In genomic region chr8:121116591-121117185, GRCm38 (mm10) we compare ENCODE assay signal across 7 mouse cellular contexts. TPM values are rescaled to one million over a fixed set of nuclear protein-coding genes. Genes with fewer than 3 reads are reported as not detected.
DNase-seq lines count a peak whose midpoint lies in the region; ATAC-seq and TF ChIP-seq lines count a peak whose summit lies in the region.

No protein-coding gene starts in this region.

- DNase-seq in B cell, adult 2 months, result peak; percentile 44 to 48
- no peak for DNase-seq in forebrain, embryonic 14.5 days (ENCODE audit: low spot score)
- DNase-seq in kidney, postnatal 10 days, result peak; percentile 70
- no peak for DNase-seq in left cerebral cortex, postnatal 36 days (ENCODE audit: low spot score in 2 of 2)
- DNase-seq in thymus, postnatal 36 days, result no peak

- 1% methylated on average over 55 of the region's 55 CpGs for WGBS in forebrain, embryonic 14.5 days
- WGBS in neural tube, embryonic 13.5 days, result under 1% methylated on average over 55 of the region's 55 CpGs

- TF ChIP-seq CTCF in ES-Bruce4 (IDR thresholded peaks at IDR 0.05; ENCODE audit: low read depth, low read length), result no peak

- H3K27ac ChIP-seq in ES-Bruce4 (ENCODE audit: insufficient read depth, low read length), result no peak overlapping the region
- no peak overlapping the region for H3K27ac ChIP-seq in forebrain, embryonic 14.5 days (ENCODE audit: low read depth, low read length)
- peak overlapping the region; percentile 73 for H3K27ac ChIP-seq in neural tube, embryonic 13.5 days (replicated peaks)

- H3K36me3 ChIP-seq in ES-Bruce4 (ENCODE audit: control insufficient read depth, insufficient read depth, low read length, poor library complexity, severe bottlenecking), result no peaks in the 10 kb centered on the region
- H3K36me3 ChIP-seq in forebrain, embryonic 14.5 days (ENCODE audit: control insufficient read depth, insufficient read depth, low read length), result no peaks in the 10 kb centered on the region
- no peaks in the 10 kb centered on the region for H3K36me3 ChIP-seq in neural tube, embryonic 13.5 days

- H3K9me3 ChIP-seq in ES-Bruce4 (replicated peaks; ENCODE audit: control insufficient read depth, insufficient read depth, low read length, poor library complexity, severe bottlenecking), result no peaks in the 10 kb centered on the region
- no peaks in the 10 kb centered on the region for H3K9me3 ChIP-seq in forebrain, embryonic 14.5 days (replicated peaks; ENCODE audit: control insufficient read depth, low read length)
- no peaks in the 10 kb centered on the region for H3K9me3 ChIP-seq in neural tube, embryonic 13.5 days

- TF ChIP-seq POLR2A in ES-Bruce4 (IDR thresholded peaks at IDR 0.05; ENCODE audit: insufficient read depth, low read length), result no peak

- peak overlapping the region; percentile 66 for H3K4me3 ChIP-seq in ES-Bruce4 (ENCODE audit: low read depth, low read length)
- H3K4me3 ChIP-seq in forebrain, embryonic 14.5 days (ENCODE audit: low read depth, low read length), result peak overlapping the region; percentile 29
- H3K4me3 ChIP-seq in neural tube, embryonic 13.5 days, result peak overlapping the region; percentile 41

- peaks cover 59% of the 10 kb centered on the region for H3K27me3 ChIP-seq in ES-Bruce4 (ENCODE audit: control insufficient read depth, insufficient read depth, low read length, poor library complexity, severe bottlenecking)
- peaks cover 83% of the 10 kb centered on the region for H3K27me3 ChIP-seq in forebrain, embryonic 14.5 days (replicated peaks; ENCODE audit: control insufficient read depth, insufficient read depth, low read length)
- peaks cover 97% of the 10 kb centered on the region for H3K27me3 ChIP-seq in neural tube, embryonic 13.5 days

- TF ChIP-seq EP300 in ES-Bruce4 (IDR thresholded peaks at IDR 0.05; ENCODE audit: insufficient read depth, low read depth, low read length), result no peak

- peak overlapping the region; percentile 85 for H3K9ac ChIP-seq in ES-Bruce4 (ENCODE audit: low read depth, poor library complexity, severe bottlenecking)
- H3K9ac ChIP-seq in forebrain, embryonic 14.5 days (ENCODE audit: low read length), result no peak overlapping the region
- H3K9ac ChIP-seq in neural tube, embryonic 13.5 days, result peak overlapping the region; percentile 61

- ATAC-seq in forebrain, embryonic 14.5 days, result no peak
- ATAC-seq in neural tube, embryonic 13.5 days (ENCODE audit: low read depth), result no peak

- H3K4me2 ChIP-seq in forebrain, embryonic 14.5 days (ENCODE audit: low read length), result peak overlapping the region; percentile 55
- peak overlapping the region; percentile 59 for H3K4me2 ChIP-seq in neural tube, embryonic 13.5 days

- H3K4me1 ChIP-seq in ES-Bruce4 (ENCODE audit: control insufficient read depth, insufficient read depth, low read length), result no peaks in the 10 kb centered on the region
- H3K4me1 ChIP-seq in forebrain, embryonic 14.5 days (ENCODE audit: control insufficient read depth, insufficient read depth, low read length), result no peaks in the 10 kb centered on the region
- H3K4me1 ChIP-seq in neural tube, embryonic 13.5 days (replicated peaks), result peaks cover 18% of the 10 kb centered on the region

- intact Hi-C loops in left cerebral cortex, postnatal 36 days (cut with DNase I), result loop anchor here (5.0 kb wide), 1 partner anchor 39 kb away; no protein-coding TSS in a partner anchor

RNA-seq across cellular contexts. Expression of gene Foxc2, which starts 0.7 kb away (rescaled TPM):
- not detected in 2 replicates for polyA plus RNA-seq in ES-Bruce4 (2011; ENCODE audit: insufficient read depth, insufficient read length, low read depth, missing spikeins)
- 1.1 and 2.1 TPM in 2 replicates for polyA plus RNA-seq in forebrain, embryonic 14.5 days (2014; fragmentation: Nextera tagmentation; extraction: Ambion mirVana)
- 6.5 and 7.6 TPM in 2 replicates for polyA plus RNA-seq in neural tube, embryonic 13.5 days (2015; fragmentation: Nextera tagmentation; extraction: Ambion mirVana)
- total RNA-seq in left cerebral cortex, postnatal 36 days (2021), result 1 to 10 TPM; 1.2 to 3.1 TPM

RNA-seq across cellular contexts. Expression of gene Mthfsd, which starts 8.5 kb away (rescaled TPM):
- polyA plus RNA-seq in ES-Bruce4 (2011; ENCODE audit: insufficient read depth, insufficient read length, low read depth, missing spikeins), result 35.5 and 38.9 TPM in 2 replicates
- 47.4 and 47.6 TPM in 2 replicates for polyA plus RNA-seq in forebrain, embryonic 14.5 days (2014; fragmentation: Nextera tagmentation; extraction: Ambion mirVana)
- polyA plus RNA-seq in neural tube, embryonic 13.5 days (2015; fragmentation: Nextera tagmentation; extraction: Ambion mirVana), result 50.6 and 53.8 TPM in 2 replicates
- total RNA-seq in left cerebral cortex, postnatal 36 days (2021), result 10 to 100 TPM; 39.1 to 41.1 TPM

RNA-seq across cellular contexts. Expression of gene Foxl1, which starts 11.1 kb away (rescaled TPM):
- polyA plus RNA-seq in ES-Bruce4 (2011; ENCODE audit: insufficient read depth, insufficient read length, low read depth, missing spikeins), result not detected in 2 replicates
- polyA plus RNA-seq in forebrain, embryonic 14.5 days (2014; fragmentation: Nextera tagmentation; extraction: Ambion mirVana), result 0.13 TPM in 1 of 2 replicates, not detected in the other
- polyA plus RNA-seq in neural tube, embryonic 13.5 days (2015; fragmentation: Nextera tagmentation; extraction: Ambion mirVana), result 0.70 and 0.84 TPM in 2 replicates
- total RNA-seq in left cerebral cortex, postnatal 36 days (2021), result under 1 TPM in 1 of 2 experiments, not detected in 1; 0.29 TPM

RNA-seq across cellular contexts. Expression of gene Foxf1, which starts 32.5 kb away (rescaled TPM):
- polyA plus RNA-seq in ES-Bruce4 (2011; ENCODE audit: insufficient read depth, insufficient read length, low read depth, missing spikeins), result 0.33 TPM in 1 of 2 replicates, not detected in the other
- polyA plus RNA-seq in forebrain, embryonic 14.5 days (2014; fragmentation: Nextera tagmentation; extraction: Ambion mirVana), result 0.52 and 0.69 TPM in 2 replicates
- polyA plus RNA-seq in neural tube, embryonic 13.5 days (2015; fragmentation: Nextera tagmentation; extraction: Ambion mirVana), result 1.2 and 2.1 TPM in 2 replicates
- total RNA-seq in left cerebral cortex, postnatal 36 days (2021), result under 1 TPM; 0.70 to 0.94 TPM

Comparison
In these comparisons a context has a peak if more than half of its experiments do, and no peak if none do; other contexts are left out.
1. DNase-seq: peak in B cell, adult 2 months (2 of 2) and kidney, postnatal 10 days (single experiment); none in forebrain, embryonic 14.5 days (single experiment), left cerebral cortex, postnatal 36 days (0 of 2) and thymus, postnatal 36 days (0 of 2).
2. Peak in every context shown above with its lines, with median percentiles within 50 percentile points of each other: H3K4me3 ChIP-seq.